Mouse (Mus musculus) T-cell, adult 2 months (primary cell): ENCODE measurements around the gene Ppp1r32.

Experiments used
- DNase-seq: peaks from one replicate; pipeline ENCODE4 v3.0.0; 2022; ENCODE audit warnings: low spot score

Ppp1r32 gene

GRCm38 (mm10) chr19:10482703-10483102 is at the start of gene Ppp1r32:
Gene Ppp1r32, minus strand, starts transcription at chr19:10482928.
- no peak for DNase-seq

GRCm38 (mm10) chr19:10530082-10530481 is 47.4 kb upstream of the Ppp1r32 start:
- DNase-seq, result peak; percentile 17

- DNase-seq, result peak; percentile 45
These were observed 43.2 kb upstream of the Ppp1r32 start, which contains the start of gene Sdhaf2 for GRCm38 (mm10) chr19:10525910-10526309. Gene Sdhaf2, minus strand, starts transcription at chr19:10526142.

- DNase-seq, result peak; percentile 87
These were observed 42.6 kb upstream of the Ppp1r32 start, which contains the start of gene Cpsf7 for GRCm38 (mm10) chr19:10525106-10525901. Gene Cpsf7, plus strand, starts transcription at chr19:10525266.

- no peak for DNase-seq
These were observed 42.0 kb upstream of the Ppp1r32 start for GRCm38 (mm10) chr19:10524784-10525105.

GRCm38 (mm10) chr19:10523483-10524080 is 40.9 kb upstream of the Ppp1r32 start:
- no peak for DNase-seq

- DNase-seq, result no peak
These were observed 39.2 kb upstream of the Ppp1r32 start for GRCm38 (mm10) chr19:10521926-10522325.

GRCm38 (mm10) chr19:10520355-10520754 is 37.6 kb upstream of the Ppp1r32 start:
- peak; percentile 27 for DNase-seq

- DNase-seq, result no peak
These were observed 28.1 kb upstream of the Ppp1r32 start for GRCm38 (mm10) chr19:10510759-10511330.

GRCm38 (mm10) chr19:10502571-10502970 is 19.8 kb upstream of the Ppp1r32 start:
- DNase-seq, result peak; percentile 43

- no peak for DNase-seq
These were observed 17.9 kb upstream of the Ppp1r32 start for GRCm38 (mm10) chr19:10500581-10500980.

GRCm38 (mm10) chr19:10497512-10498160 is 14.9 kb upstream of the Ppp1r32 start:
- DNase-seq, result no peak

- no peak for DNase-seq
These were observed 14.2 kb upstream of the Ppp1r32 start for GRCm38 (mm10) chr19:10496976-10497375.

GRCm38 (mm10) chr19:10495670-10496069 is 12.9 kb upstream of the Ppp1r32 start:
- DNase-seq, result no peak

- DNase-seq, result peak; percentile 28
These were observed 3.6 kb upstream of the Ppp1r32 start for GRCm38 (mm10) chr19:10486264-10486738.

- no peak for DNase-seq
These were observed 3.2 kb downstream of the Ppp1r32 start for GRCm38 (mm10) chr19:10479541-10479940.

- no peak for DNase-seq
These were observed 8.9 kb downstream of the Ppp1r32 start for GRCm38 (mm10) chr19:10473779-10474178.

GRCm38 (mm10) chr19:10472958-10473357 is 9.8 kb downstream of the Ppp1r32 start:
- DNase-seq, result no peak

- no peak for DNase-seq
These were observed 13.5 kb downstream of the Ppp1r32 start for GRCm38 (mm10) chr19:10469171-10469658.

- no peak for DNase-seq
These were observed 18.3 kb downstream of the Ppp1r32 start for GRCm38 (mm10) chr19:10464427-10464826.

GRCm38 (mm10) chr19:10461584-10461983 is 21.1 kb downstream of the Ppp1r32 start:
- DNase-seq, result no peak

- DNase-seq, result no peak
These were observed 22.8 kb downstream of the Ppp1r32 start for GRCm38 (mm10) chr19:10459907-10460306.
